Mouse (Mus musculus): ENCODE measurements around the gene Zbtb20. TPM values are rescaled to one million over a fixed set of nuclear protein-coding genes. Genes with fewer than 3 reads are reported as not detected.

The Zbtb20 gene
- polyA plus RNA-seq, 1 experiment, result 14.7 TPM

DNA sequence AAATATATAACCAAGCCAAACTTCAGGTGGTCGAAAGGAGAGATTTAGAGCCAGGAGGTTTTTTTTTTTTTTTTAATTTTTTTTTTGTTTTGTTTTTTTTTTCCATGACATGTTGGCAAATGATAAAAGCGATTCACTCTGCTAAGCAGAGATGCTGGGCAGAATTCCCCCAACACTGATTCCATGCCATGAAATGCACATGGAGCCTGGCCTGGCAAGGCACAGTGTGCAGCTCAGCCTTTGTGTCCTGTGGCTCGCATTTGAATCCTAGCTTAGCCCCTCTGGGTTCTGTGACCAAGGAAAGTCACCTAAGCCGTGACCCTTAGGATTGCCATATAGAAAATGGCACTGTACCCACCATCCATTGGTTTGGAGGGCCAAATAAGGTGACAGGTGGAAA lies 646.8 kb downstream of the Zbtb20 start:
- Histone ChIP-seq H3K4me3 (ENCODE audit: insufficient read depth, low read length) (no peak overlapping the region), H3K4me1 (ENCODE audit: control insufficient read depth, insufficient read depth, low read length) (no peaks in the 10 kb centered on the region), H3K27ac (ENCODE audit: insufficient read depth, low read depth, low read length) (no peak overlapping the region)
- no peak for TF ChIP-seq CTCF (IDR thresholded peaks at IDR 0.05; ENCODE audit: low read depth, low read length)
- TF ChIP-seq POLR2A (IDR thresholded peaks at IDR 0.05; ENCODE audit: borderline replicate concordance, low read depth, low read length), result no peak

- Histone ChIP-seq H3K27ac (ENCODE audit: insufficient read depth, low read depth, low read length) (no peak overlapping the region), H3K4me1 (ENCODE audit: control insufficient read depth, insufficient read depth, low read length) (no peaks in the 10 kb centered on the region), H3K4me3 (ENCODE audit: insufficient read depth, low read length) (no peak overlapping the region)
- no peak for TF ChIP-seq CTCF (IDR thresholded peaks at IDR 0.05; ENCODE audit: low read depth, low read length)
- TF ChIP-seq POLR2A (IDR thresholded peaks at IDR 0.05; ENCODE audit: borderline replicate concordance, low read depth, low read length), result no peak
Measured at GRCm38 (mm10) chr16:43524179-43524578, 648.5 kb downstream of the Zbtb20 start.

GRCm38 (mm10) chr16:43525624-43526023 lies 649.9 kb downstream of the Zbtb20 start:
- Histone ChIP-seq H3K27ac (ENCODE audit: insufficient read depth, low read depth, low read length) (no peak overlapping the region), H3K4me1 (ENCODE audit: control insufficient read depth, insufficient read depth, low read length) (no peaks in the 10 kb centered on the region), H3K4me3 (ENCODE audit: insufficient read depth, low read length) (no peak overlapping the region)
- TF ChIP-seq POLR2A (IDR thresholded peaks at IDR 0.05; ENCODE audit: borderline replicate concordance, low read depth, low read length) (no peak), CTCF (IDR thresholded peaks at IDR 0.05; ENCODE audit: low read depth, low read length) (no peak)

- H3K4me1 ChIP-seq (ENCODE audit: control insufficient read depth, insufficient read depth, low read length), result no peaks in the 10 kb centered on the region
- H3K27ac ChIP-seq (ENCODE audit: insufficient read depth, low read depth, low read length), result no peak overlapping the region
- TF ChIP-seq CTCF (IDR thresholded peaks at IDR 0.05; ENCODE audit: low read depth, low read length) (no peak), POLR2A (IDR thresholded peaks at IDR 0.05; ENCODE audit: borderline replicate concordance, low read depth, low read length) (no peak)
- no peak overlapping the region for H3K4me3 ChIP-seq (ENCODE audit: insufficient read depth, low read length)
Measured at GRCm38 (mm10) chr16:43528300-43528699, 652.6 kb downstream of the Zbtb20 start.

- TF ChIP-seq CTCF (IDR thresholded peaks at IDR 0.05; ENCODE audit: low read depth, low read length), result no peak
- TF ChIP-seq POLR2A (IDR thresholded peaks at IDR 0.05; ENCODE audit: borderline replicate concordance, low read depth, low read length), result no peak
- H3K4me1 ChIP-seq (ENCODE audit: control insufficient read depth, insufficient read depth, low read length), result no peaks in the 10 kb centered on the region
Measured at GRCm38 (mm10) chr16:43531328-43531727, 655.6 kb downstream of the Zbtb20 start.

DNA sequence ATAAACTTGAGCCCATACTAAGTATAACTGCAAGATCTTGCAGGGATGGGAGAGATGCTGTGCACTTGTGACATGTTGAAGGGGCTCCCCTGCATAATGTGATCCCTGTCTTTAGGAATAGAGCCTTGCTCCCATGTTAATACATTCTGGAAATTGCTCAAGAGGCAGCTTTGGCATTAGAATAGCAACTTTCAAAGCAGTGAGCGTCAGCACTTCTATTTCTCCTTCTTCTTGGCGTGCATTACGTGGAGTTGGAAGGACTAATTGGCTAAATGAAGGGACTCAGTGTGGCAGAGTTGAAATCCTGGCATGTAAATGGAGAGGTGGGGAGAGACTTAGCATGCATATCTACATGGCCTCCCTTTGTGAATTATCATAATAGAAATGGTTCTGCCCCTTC lies 658.4 kb downstream of the Zbtb20 start:
- H3K4me3 ChIP-seq (ENCODE audit: insufficient read depth, low read length), result no peak overlapping the region
- no peak overlapping the region for H3K27ac ChIP-seq (ENCODE audit: insufficient read depth, low read depth, low read length)
- TF ChIP-seq POLR2A (IDR thresholded peaks at IDR 0.05; ENCODE audit: borderline replicate concordance, low read depth, low read length) (no peak), CTCF (IDR thresholded peaks at IDR 0.05; ENCODE audit: low read depth, low read length) (no peak)
- no peaks in the 10 kb centered on the region for H3K4me1 ChIP-seq (ENCODE audit: control insufficient read depth, insufficient read depth, low read length)

More at GRCm38 (mm10) chr16:43531328-43531727, 655.6 kb downstream of the Zbtb20 start:
- H3K4me3 ChIP-seq (ENCODE audit: insufficient read depth, low read length), result no peak overlapping the region
- no peak overlapping the region for H3K27ac ChIP-seq (ENCODE audit: insufficient read depth, low read depth, low read length)

DNA sequence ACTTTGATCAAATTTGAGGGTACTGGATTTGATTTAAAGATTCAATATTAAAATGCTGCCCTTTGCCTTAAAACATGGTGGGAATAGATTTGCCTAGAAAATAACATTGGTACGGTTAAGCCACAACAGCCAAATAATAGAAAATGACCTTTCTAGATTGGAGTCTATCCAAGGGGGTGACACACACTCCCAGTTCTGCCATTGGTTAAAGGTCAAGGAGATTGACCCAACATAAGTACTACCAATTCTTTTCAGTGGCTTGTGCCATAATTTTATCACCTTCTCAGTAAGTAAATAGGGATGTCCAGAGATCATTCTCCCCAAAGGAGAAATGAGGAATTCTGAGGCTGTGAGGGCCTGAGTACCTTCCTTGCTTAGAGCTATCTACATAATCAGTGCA lies 660.2 kb downstream of the Zbtb20 start:
- H3K4me1 ChIP-seq (ENCODE audit: control insufficient read depth, insufficient read depth, low read length), result no peaks in the 10 kb centered on the region
- H3K27ac ChIP-seq (ENCODE audit: insufficient read depth, low read depth, low read length), result no peak overlapping the region
- H3K4me3 ChIP-seq (ENCODE audit: insufficient read depth, low read length), result no peak overlapping the region
- TF ChIP-seq CTCF (IDR thresholded peaks at IDR 0.05; ENCODE audit: low read depth, low read length) (no peak), POLR2A (IDR thresholded peaks at IDR 0.05; ENCODE audit: borderline replicate concordance, low read depth, low read length) (no peak)

- H3K4me3 ChIP-seq (ENCODE audit: insufficient read depth, low read length), result no peak overlapping the region
- TF ChIP-seq POLR2A (IDR thresholded peaks at IDR 0.05; ENCODE audit: borderline replicate concordance, low read depth, low read length) (no peak), CTCF (IDR thresholded peaks at IDR 0.05; ENCODE audit: low read depth, low read length) (no peak)
- H3K27ac ChIP-seq (ENCODE audit: insufficient read depth, low read depth, low read length), result no peak overlapping the region
- no peaks in the 10 kb centered on the region for H3K4me1 ChIP-seq (ENCODE audit: control insufficient read depth, insufficient read depth, low read length)
Measured at GRCm38 (mm10) chr16:43537163-43537562, 661.5 kb downstream of the Zbtb20 start.

- Histone ChIP-seq H3K4me3 (ENCODE audit: insufficient read depth, low read length) (no peak overlapping the region), H3K27ac (ENCODE audit: insufficient read depth, low read depth, low read length) (no peak overlapping the region), H3K4me1 (ENCODE audit: control insufficient read depth, insufficient read depth, low read length) (no peaks in the 10 kb centered on the region)
- no peak for TF ChIP-seq POLR2A (IDR thresholded peaks at IDR 0.05; ENCODE audit: borderline replicate concordance, low read depth, low read length)
- TF ChIP-seq CTCF (IDR thresholded peaks at IDR 0.05; ENCODE audit: low read depth, low read length), result no peak
Measured at GRCm38 (mm10) chr16:43539659-43540096, 664.0 kb downstream of the Zbtb20 start.

DNA sequence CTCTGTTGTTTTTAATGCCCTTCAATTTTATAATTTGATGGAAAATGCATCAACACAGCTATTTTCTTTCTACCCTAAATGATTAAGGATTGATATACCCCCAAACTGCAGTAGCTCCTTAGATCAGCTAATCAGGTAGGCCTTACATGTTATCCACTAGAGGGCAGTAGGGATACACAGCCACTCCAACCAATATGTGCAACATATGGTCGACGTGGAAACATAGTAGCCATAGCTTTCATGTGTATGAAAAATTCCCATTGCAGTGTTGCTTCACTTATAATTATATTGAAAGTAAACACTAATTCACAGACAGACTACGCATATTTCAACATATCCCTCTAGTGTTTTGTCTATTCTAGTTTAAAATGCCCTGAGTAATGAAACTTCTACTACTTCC lies 664.4 kb downstream of the Zbtb20 start:
- Histone ChIP-seq H3K27ac (ENCODE audit: insufficient read depth, low read depth, low read length) (no peak overlapping the region), H3K4me1 (ENCODE audit: control insufficient read depth, insufficient read depth, low read length) (peaks cover 3% of the 10 kb centered on the region; the same call in 1 of the 2 replicates), H3K4me3 (ENCODE audit: insufficient read depth, low read length) (no peak overlapping the region)
- no peak for TF ChIP-seq POLR2A (IDR thresholded peaks at IDR 0.05; ENCODE audit: borderline replicate concordance, low read depth, low read length)
- TF ChIP-seq CTCF (IDR thresholded peaks at IDR 0.05; ENCODE audit: low read depth, low read length), result no peak

Measured in bone marrow macrophage, adult 2 months (primary cell).